Mouse (Mus musculus): Measurements from ENCODE around the gene Znhit1. TPM values are rescaled to one million over a fixed set of nuclear protein-coding genes. Genes with fewer than 3 reads are reported as not detected.

The Znhit1 gene
- total RNA-seq, 4 experiments from 2014 or later = 62.4 to 85.5 (median 72.4) TPM

Small RNAs within 50 kb of the gene (microRNA-seq; reads per million reads assigned to microRNA genes)
- gene Mir702 = 4.2 reads per million

Other genes starting within 250 kb of the Znhit1 start
- gene Col26a1, start 104.8 kb downstream of the Znhit1 start, total RNA-seq (2022) = 1 to 10 TPM in 1 of 4 experiments, under 1 TPM in 3; 0.19 to 1.0 (median 0.28) TPM
- gene Ift22, start 79.9 kb downstream of the Znhit1 start, total RNA-seq (2022) = 1 to 10 TPM; 4.7 to 6.6 (median 5.5) TPM
- gene Fis1, start 34.7 kb downstream of the Znhit1 start, total RNA-seq (2022) = 100 to 1,000 TPM; 185 to 202 (median 194) TPM
- gene Cldn15, start 21.4 kb downstream of the Znhit1 start, total RNA-seq (2022) = 1 to 10 TPM in 3 of 4 experiments, under 1 TPM in 1; 0.99 to 2.0 (median 1.2) TPM
- gene Plod3, start 1.0 kb downstream of the Znhit1 start, total RNA-seq (2022) = 10 to 100 TPM; 15.9 to 18.1 (median 17.0) TPM
- gene Vgf, start 38.4 kb upstream of the Znhit1 start, total RNA-seq (2022) = not detected
- 10 to 100 TPM; 15.4 to 22.0 (median 17.8) TPM for gene Ap1s1, start 58.1 kb upstream of the Znhit1 start, total RNA-seq (2022)
- 1 to 10 TPM; 1.8 to 7.5 (median 6.2) TPM for gene Serpine1, start 84.2 kb upstream of the Znhit1 start, total RNA-seq (2022)
- 1 to 10 TPM; 6.5 to 9.0 (median 7.8) TPM for gene Trim56, start 128.2 kb upstream of the Znhit1 start, total RNA-seq (2022)
- not detected for gene Muc3, start 161.3 kb upstream of the Znhit1 start, total RNA-seq (2022)
- gene Muc3a, start 224.4 kb upstream of the Znhit1 start, total RNA-seq (2022) = under 1 TPM in 1 of 4 experiments, not detected in 3; 0.22 TPM